Mouse (Mus musculus) NIH3T3 (cell line): ENCODE data around the gene Rpl13a.

Experiments
- DNase-seq: peaks from one replicate; pipeline ENCODE4 v3.0.0-alpha.2; 2012; ENCODE audit warnings: low read depth

Rpl13a gene

DNA sequence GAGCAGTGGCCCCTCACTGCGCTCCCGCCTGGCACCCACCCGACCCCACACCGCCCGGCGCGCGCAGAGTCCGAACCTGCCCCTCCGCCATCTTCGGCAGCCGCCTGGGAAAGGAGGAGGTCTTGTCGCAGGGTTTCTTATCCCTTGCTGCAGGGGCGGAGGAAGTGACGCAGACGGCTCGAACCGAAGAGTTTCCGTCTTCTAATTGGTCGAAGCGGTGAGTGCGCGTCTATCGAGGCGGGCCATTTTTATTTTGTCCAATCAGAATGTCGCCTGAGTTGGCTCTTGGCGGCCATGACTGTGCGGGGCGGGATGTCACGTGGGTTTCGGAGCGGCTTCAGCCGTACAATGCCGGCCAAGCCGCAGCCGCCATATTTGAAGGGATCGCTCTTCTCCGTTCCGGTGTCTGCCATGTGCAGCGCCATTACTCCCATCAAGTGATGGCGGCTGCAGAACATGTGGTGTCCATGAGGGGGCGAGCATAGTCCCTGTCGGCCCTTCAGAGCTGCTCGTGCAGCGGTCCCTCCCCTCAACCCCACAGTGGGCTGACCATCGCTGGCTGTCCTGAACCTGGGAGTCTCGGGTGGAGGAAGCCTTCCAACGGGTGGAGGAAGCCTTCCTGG lies at the start of gene Rpl13a:
Gene Rpl13a (minus strand): TSS at position 138 of the 623 bp plus-strand sequence.
- DNase-seq, result peak; percentile 99

DNA sequence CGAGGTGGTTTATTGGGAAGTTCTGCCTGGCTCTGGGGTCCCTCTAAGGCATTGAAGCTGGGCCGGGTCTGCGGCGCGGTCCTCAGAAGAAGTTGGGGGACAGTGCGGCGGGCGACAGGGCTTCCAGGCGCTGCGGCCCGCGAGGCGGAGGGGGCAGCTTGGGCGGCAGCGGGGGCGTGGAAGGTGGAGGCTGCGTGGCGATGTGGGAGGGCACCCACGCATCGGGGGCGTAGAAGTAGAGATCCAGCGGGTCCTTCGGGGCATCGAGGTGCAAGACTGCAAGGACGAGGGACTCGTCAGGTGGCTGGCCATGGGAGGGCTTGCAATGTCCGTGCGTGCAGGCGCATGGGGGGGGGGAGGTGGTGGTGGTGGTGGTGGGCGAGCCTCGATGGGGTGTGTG lies 47.8 kb upstream of the Rpl13a start:
- no peak for DNase-seq

DNA sequence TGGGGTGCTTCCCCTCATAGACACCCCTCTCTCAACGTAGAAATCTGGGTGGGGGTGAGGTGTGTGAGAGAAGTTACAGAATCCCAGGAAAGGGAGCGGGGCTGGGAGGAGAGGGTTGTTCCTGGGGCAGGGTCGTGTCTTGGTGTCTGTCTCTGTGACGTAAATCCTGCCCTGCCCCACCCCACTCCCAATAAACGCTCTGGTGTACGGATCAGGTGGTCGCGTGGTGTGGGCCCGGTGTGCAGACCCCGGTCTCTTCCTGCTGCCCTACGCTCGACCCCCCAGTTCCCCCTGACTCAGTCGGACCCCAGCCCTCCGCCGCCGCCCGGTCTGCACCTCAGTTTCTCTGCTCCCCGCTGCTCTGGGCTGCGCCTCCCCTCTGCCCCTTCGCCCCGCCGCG lies 47.4 kb upstream of the Rpl13a start:
- no peak for DNase-seq

DNA sequence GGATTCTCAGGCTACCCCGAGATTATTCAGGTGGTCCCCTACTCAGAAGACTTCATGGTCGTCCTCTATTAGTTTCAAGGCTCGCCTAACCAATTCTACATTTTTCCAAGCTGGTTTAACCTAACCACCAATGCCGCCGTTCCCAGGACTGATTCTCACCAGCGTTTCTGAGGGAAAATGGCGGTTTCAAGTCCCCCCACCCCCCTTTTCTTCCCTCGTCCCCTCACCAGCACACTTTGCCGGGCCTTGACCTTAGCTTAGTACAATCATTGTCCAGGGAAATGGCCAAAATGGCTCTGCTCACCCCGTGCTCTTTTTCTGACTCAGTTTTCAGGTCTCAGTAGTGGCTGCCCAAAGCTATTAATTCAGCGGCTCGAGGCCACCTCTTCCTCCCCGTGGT lies 46.8 kb upstream of the Rpl13a start:
- DNase-seq, result no peak

DNA sequence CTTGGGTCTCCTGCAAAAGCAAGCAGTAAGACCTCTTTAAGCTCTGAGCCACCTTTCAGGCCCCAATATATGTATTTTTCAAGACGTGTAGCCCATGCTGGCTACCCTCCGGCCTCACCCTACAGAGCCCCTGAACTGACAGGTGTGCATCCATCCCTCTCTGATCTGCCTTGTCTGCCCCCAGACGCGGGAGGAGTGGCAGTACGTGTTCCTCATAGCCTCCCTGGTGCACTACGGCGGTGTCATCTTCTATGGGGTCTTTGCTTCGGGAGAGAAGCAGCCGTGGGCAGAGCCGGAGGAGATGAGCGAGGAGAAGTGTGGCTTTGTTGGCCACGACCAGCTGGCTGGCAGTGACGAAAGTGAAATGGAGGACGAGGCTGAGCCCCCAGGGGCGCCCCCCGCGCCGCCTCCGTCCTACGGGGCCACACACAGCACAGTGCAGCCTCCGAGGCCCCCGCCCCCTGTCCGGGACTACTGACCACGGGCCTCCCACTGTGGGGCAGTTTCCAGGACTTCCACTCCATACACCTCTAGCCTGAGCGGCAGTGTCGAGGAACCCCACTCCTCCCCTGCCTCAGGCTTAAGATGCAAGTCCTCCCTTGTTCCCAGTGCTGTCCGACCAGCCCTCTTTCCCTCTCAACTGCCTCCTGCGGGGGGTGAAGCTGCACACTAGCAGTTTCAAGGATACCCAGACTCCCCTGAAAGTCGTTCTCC lies 46.2 kb upstream of the Rpl13a start:
- no peak for DNase-seq

DNA sequence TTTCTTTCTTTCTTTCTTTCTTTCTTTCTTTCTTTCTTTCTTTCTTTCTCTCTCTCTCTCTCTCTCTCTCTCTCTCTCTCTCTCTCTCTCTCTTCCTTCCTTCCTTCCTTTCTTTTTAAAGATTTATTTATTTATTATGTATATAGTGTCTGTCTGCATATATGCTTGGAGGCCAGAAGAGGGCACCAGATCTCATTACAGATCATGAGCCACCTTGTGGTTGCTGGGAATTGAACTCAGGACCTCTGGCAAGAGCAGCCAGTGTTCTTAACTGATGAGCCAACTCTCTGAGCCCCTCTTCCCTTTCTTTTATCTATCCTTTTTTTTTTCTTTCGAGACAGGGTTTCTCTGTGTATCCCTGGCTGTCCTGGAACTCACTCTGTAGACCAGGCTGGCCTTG lies 45.2 kb upstream of the Rpl13a start:
- DNase-seq, result peak; percentile 75

DNA sequence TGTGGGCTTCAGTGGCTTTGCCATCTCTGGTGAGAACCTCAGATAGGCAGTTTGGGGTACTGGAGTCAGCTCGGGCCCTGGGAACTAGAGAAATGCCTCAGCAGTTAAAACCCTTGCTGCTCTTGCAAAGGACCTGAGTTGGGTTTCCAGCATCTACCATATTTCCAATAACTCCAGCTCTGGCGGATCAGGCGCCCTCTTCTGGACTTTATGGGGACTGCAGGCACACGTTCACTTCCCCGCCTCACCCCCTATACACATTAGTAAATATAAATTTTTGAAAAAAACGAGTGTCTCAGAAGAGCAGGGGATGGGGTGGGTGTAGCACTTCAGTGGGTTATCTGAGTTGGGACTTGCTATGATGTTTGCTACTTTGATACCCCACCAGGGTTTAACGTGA lies 44.4 kb upstream of the Rpl13a start:
- DNase-seq, result peak; percentile 35

DNA sequence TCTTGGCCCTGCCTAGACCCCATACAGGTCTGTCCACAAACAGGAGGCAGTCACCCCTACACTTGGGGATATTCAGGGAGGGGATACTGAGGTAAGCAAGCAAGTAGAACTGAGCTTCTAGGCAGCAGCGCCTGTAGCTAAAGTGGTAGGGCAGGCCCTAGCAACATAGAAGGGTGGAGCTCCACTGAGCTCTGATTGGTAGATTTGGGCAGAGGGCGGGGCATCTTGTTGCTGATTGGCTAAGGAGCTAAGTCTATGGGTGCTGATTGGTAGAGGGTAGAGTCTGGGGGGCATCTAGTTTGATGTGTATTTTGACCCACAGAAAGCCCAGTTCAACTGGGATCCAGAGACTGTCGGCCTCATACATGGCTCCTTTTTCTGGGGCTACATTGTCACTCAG lies 40.9 kb upstream of the Rpl13a start:
- no peak for DNase-seq

DNA sequence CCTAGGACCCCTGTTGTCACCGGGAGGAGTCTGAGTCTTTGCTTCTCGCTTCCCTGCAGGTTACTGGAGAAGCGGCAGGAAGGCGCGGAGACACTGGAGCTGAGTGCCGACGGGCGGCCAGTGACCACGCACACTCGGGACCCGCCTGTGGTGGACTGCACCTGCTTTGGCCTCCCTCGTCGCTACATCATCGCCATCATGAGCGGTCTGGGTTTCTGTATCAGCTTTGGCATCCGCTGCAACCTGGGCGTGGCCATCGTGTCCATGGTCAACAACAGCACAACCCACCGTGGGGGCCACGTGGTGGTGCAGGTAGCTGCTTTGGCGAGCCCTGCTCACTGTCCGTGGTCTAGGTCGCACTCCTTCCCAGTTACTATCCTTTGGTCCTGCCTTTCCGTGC lies 40.1 kb upstream of the Rpl13a start:
- no peak for DNase-seq

DNA sequence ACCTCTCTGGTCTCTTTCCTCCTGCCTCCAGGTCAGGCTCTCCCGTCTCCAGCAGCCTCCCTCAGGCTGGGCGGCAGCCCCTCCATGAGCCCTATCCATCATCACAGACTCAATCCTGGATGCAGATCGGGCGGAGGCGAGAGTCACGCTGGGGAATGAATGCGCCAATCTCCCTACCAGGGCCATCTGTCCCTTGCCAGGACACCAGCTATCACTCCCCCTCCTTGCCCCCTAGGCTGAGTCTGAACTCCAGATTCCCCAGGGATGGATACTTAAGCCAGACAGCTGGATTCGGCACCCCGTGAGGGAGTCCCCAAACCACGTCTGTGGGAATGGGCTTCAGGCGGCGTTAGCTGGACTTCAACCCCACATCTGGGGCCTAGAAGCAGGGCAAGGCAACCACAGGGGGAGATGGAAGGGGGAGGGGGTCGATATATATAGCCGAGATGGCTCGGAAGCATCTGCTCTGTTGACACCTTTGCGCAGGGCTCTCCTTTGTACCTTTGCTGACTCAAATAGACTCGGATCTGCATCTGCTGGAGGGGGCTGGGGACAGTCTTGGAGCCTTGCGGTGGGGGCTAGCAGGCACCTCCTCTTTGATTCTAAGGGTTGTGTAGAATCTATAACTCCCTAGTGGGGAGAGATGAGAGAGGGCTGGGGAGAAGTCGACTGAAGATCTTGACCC lies 39.3 kb upstream of the Rpl13a start:
- DNase-seq, result no peak

DNA sequence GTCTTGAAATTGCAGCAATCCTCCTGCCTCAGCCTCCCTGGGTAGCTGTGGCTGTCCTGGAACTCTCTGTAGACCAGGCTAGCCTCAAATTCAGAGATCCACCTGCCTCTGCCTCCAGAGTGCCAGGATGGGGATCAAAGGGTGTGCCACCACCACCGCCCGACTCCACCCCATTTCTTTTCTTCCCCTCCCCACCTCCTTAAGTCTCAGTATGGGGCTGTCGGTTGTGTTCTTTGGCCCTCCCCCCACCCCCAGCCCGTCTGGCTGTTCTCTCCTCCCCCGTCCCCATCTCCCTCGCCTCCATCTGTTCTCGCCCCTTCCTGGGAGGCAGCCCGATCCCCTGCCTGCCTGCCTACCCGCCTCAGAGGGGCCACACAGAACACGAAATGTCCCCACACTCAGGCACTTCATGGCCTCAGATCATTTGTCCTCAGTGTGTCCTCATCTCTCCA lies 38.4 kb upstream of the Rpl13a start:
- DNase-seq, result no peak

DNA sequence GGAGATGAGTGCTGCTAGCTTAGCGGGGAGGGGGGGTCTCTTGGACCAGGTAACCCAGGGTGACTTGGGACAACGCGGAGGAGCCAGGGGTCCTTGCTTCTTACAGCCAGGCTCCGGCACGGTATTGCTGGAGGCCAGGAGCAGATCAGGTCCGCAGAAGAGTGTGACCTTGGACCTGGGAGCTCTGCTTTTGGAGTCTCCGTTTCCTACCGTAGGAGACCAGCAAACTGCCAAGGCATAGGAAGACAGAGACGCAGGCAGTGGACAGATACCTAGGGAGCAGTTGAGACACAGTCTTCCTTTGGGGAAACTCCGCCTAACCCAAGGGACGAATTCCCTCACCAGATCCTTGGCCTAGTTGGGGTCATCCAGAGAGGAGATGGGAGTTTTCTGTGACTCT lies 37.1 kb upstream of the Rpl13a start:
- no peak for DNase-seq

DNA sequence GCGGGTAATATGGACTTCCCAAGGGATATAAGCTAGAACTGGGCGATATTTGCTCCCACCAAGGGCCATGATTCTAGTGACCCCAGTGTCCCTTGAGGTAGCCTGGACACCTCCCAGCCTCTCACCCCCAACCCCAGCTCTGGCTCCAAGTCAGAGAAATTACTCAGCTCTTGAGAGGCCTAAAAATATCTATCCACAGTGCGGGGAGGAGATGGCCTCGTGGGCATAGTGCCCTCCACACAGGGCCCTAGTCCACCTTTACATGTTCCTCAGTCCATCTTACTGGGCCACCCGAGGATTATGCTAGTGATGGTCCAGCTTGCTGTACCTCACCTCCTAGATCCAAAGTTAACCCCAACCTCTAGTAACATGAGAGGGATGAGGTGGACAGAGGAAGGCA lies 36.3 kb upstream of the Rpl13a start:
- DNase-seq, result no peak

DNA sequence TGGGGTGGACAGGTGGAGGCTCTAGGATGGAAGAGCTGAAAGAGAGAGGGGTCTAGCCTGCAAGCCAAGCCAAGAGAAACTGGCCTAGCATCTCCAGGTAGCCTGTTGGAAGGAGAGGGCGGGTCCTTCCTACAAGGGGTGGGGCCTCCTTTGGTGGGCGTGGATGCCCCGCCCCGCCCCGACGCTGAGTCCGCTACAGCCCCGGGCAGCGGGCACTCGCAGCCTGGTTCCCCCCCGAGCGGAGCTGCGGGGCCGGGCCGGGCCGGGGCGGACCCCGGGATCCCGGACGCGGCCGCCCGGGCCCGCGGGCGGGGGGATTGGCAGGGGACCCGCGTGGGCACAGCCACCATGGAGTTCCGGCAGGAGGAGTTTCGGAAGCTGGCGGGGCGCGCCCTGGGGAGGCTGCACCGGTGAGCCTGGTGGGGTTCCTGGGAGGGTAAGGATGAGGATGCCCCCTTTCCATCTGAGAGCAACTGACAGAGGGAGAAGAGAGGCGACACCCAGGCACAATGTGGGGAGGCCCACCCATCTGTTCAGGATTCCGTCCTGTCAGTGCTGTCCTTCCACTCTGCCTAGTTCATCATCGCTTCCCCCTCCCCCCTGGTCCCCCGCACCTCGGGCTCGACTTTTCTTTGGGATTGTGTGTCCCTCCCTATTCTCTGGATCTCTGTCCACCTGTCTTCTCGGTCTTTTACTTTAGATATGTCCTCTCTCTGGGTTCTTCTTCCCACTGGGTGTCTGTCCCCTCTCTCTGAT lies 35.4 kb upstream of the Rpl13a start, which contains the start of gene Slc17a7:
Gene Slc17a7 (plus strand): TSS at position 215 of the 756 bp plus-strand sequence.
- DNase-seq, result peak; percentile 50

DNA sequence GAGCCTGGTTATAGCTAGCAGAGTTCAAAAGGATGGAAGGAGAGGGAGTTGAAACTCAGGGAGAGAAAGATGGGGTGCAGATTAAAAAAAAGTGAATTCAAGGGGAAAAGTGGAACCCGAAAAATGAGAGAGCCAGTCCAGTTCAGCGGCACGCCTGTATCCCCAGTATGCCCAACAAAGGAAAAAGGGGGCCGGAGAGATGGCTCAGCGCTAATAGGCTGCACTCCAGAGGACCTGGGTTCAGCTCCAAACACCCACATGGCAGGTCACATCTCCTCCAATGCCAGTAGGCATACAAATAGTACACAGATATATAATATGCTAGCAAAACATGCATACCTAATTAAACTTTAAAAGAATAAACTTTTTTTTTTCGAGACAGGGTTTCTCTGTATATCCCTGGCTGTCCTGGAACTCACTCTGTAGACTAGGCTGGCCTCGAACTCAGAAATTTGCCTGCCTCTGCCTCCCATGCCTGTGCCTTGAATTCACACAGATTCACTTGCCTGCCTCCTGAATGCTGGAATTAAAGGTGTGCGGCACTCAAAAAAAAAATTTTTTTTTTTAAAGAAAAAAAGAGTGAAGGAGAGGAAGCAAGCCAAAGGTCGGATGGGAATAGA lies 34.5 kb upstream of the Rpl13a start:
- DNase-seq, result no peak

DNA sequence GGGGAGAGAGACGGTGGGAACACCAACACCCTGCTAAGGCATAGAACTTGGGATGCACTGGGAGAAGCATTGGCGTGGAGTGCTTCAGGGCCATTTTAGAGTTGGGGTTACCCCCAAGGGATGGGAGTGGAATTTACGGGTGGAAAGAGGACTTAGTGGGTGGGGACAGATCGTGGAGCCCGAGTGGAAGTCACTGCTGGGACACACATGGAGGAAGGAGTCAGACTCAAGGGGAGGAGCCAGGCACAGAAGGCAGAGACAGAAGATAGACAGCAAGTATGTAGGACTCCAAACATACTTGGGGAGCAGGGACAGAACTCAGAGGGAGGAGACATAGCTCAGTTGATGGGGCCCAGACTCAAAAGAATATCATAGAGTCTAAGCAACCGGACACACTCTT lies 34.0 kb upstream of the Rpl13a start:
- DNase-seq, result no peak

DNA sequence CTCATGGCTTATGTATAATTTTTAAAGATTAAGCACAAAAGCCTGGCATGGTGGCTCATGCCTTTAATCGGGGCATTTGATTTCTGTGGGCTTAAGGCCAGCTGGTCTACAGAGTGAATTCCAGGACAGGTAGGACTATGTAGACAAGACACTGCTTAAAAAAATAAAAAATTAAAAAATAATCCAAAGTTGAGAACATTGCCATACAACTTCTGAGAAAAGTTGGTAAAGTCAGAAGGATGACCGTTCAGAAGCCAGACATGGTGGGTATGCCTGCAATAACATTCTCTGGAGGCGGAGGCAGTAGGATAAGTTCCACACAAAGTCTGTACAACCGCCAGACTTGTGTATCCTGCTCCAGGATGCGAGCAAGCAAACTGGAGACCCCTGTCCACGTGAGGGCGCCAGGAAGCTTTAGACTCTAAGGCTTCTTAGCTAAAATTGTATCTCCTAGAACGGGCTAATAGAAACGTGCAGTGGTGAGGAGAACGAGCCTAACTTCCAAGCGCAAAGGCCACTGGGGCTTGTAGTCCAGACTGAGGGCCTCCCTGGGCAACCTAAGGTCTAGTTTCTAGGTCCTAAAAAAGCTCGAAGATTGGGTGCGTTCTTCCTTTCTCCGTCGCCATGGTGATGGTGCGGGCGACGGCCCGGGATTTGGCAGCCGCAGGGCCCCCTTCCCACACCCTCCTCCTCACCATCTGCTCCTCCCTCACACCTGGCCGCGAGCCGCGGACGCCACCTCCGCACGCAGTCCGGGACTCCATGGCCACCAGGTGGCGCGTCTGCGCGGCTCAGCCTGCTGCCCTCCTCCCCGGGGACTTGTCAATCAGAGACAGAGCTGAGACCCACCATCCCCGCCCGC lies 33.3 kb upstream of the Rpl13a start:
- peak; percentile 92 for DNase-seq

DNA sequence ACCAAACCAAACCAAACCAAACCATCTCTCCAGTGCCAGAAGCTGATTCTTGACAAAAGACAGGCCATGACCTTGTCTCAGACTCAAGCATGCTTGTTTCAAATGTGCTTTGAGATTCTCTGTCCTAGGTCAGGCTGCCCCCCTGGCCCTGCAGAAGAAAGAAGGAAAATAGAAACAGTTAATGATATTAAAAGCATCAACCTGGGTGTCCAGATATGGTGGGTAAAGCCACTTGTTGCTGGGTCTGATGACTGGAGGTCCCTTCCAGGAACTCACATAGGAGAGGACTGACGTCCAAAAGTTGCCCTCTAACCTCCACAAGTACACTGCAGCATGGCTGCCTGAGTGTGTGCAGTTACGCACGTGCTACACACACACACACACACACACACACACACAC lies 32.3 kb upstream of the Rpl13a start:
- no peak for DNase-seq

DNA sequence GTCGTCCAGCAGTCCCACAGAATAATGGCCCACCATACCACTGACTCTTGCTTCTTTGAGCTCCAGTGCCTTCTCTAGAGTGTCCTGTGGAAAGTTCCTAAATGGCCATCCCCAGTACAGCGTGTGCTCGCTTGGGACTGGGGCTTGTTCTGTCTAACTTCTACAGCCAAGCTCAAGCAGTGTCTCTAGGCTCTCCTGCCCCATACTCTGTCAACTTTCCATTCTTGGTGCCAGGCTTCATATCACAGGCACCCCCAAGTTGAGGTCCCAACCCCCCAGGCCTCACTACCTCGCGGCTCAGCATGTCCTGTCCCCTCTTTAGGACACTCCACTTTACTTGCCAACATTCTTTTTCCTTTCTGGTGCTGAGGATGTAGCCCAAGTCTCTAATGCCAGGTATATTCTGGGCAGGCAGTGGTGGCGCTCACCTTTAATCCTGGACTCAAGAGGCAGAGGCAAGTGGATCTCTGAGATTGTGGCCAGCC lies 31.8 kb upstream of the Rpl13a start:
- no peak for DNase-seq

DNA sequence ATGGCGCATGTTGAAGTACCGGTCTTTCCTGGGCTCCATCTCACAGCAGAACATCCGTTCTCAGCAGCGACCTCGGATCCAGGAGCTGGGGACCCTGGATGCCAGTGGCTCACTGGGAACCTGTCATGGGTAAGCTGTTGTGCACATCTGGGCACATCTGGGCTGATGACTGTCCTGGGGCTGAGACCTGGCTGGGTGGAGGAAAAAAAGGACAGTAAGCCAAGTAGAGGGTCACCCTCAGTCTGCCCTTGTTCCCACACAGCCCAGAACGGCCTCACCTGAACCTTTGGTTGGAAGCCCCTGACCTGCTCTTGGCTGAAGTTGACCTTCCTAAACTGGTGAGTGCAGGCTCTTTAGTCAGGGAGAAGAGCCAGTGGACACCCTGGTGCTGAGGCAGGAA lies 30.4 kb upstream of the Rpl13a start:
- DNase-seq, result no peak

DNA sequence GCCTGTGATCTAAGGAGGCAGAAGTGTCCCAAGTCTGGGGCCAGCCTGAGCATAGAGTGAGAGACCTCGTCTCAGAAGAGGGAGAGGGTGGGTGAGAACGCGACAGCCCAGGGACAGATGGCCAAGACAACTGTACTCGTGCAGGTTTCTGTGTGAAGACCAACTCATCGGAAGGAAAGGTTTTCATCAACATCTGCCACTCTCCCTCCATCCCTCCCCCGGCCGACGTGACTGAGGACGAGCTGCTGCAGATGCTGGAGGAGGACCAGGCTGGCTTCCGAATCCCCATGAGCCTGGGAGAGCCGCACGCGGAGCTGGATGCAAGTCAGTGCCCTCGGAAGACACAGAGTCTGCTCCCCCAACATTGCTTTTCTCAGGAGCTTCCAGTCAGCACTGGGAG lies 28.9 kb upstream of the Rpl13a start:
- DNase-seq, result no peak
